Mouse (Mus musculus): ENCODE results near the gene Alox12.

Gene Alox12

GRCm38 (mm10) chr11:70254931-70255531 is at the start of gene Alox12:
TSS of gene Alox12 (minus strand) at chr11:70255353.
- peak; percentile 65 to 67 for DNase-seq

- DNase-seq: no peak
These were observed 47.1 kb upstream of the Alox12 start for GRCm38 (mm10) chr11:70302293-70302692.

- DNase-seq: peak; percentile 21 to 42
These were observed 42.8 kb upstream of the Alox12 start for GRCm38 (mm10) chr11:70297836-70298454.

GRCm38 (mm10) chr11:70297405-70297804 is 42.3 kb upstream of the Alox12 start:
- DNase-seq: no peak

GRCm38 (mm10) chr11:70293881-70294280 is 38.7 kb upstream of the Alox12 start:
- DNase-seq: no peak

GRCm38 (mm10) chr11:70291235-70291634 is 36.1 kb upstream of the Alox12 start:
- DNase-seq: no peak

GRCm38 (mm10) chr11:70289236-70289635 is 34.1 kb upstream of the Alox12 start:
- peak in 1 of 2 experiments; percentile 19 for DNase-seq

GRCm38 (mm10) chr11:70288102-70288501 is 32.9 kb upstream of the Alox12 start:
- DNase-seq: no peak

GRCm38 (mm10) chr11:70285686-70286085 is 30.5 kb upstream of the Alox12 start:
- no peak for DNase-seq

- DNase-seq: no peak
These were observed 29.6 kb upstream of the Alox12 start for GRCm38 (mm10) chr11:70284757-70285156.

- no peak for DNase-seq
These were observed 28.5 kb upstream of the Alox12 start for GRCm38 (mm10) chr11:70283666-70284065.

GRCm38 (mm10) chr11:70280441-70280840 is 25.3 kb upstream of the Alox12 start:
- DNase-seq: peak; percentile 41 to 64

- DNase-seq: no peak
These were observed 23.8 kb upstream of the Alox12 start for GRCm38 (mm10) chr11:70278961-70279360.

- no peak for DNase-seq
These were observed 16.5 kb upstream of the Alox12 start for GRCm38 (mm10) chr11:70271641-70272040.

GRCm38 (mm10) chr11:70266405-70266804 is 11.3 kb upstream of the Alox12 start:
- DNase-seq: peak; percentile 58 to 74

GRCm38 (mm10) chr11:70265819-70266218 is 10.7 kb upstream of the Alox12 start:
- DNase-seq: no peak

GRCm38 (mm10) chr11:70265252-70265651 is 10.1 kb upstream of the Alox12 start:
- no peak for DNase-seq

GRCm38 (mm10) chr11:70259035-70259434 is 3.9 kb upstream of the Alox12 start:
- DNase-seq: no peak

GRCm38 (mm10) chr11:70254337-70254736 is 816 bp downstream of the Alox12 start:
- DNase-seq: no peak

GRCm38 (mm10) chr11:70251853-70252252 is 3.3 kb downstream of the Alox12 start:
- no peak for DNase-seq

- no peak for DNase-seq
These were observed 5.0 kb downstream of the Alox12 start for GRCm38 (mm10) chr11:70250150-70250549.

GRCm38 (mm10) chr11:70247136-70247845 is 7.9 kb downstream of the Alox12 start:
- DNase-seq: peak in 1 of 2 experiments; percentile 82

- DNase-seq: no peak
These were observed 12.6 kb downstream of the Alox12 start for GRCm38 (mm10) chr11:70242591-70242990.

All from lung, postnatal 4 days (tissue).